Mouse (Mus musculus) heart, embryonic 10.5 days (tissue): ENCODE measurements around the gene Magix. TPM values are rescaled to one million over a fixed set of nuclear protein-coding genes. Genes with fewer than 3 reads are reported as not detected.

ENCODE experiments used
- DNase-seq: peaks from one replicate; pipeline ENCODE4 v3.0.0-alpha.2; 2017; ENCODE audit warnings: low spot score
- H3K27ac ChIP-seq: fragments of 300-500 bp; sonication (generic); 2 replicates; pipeline ENCODE4 v1.5.1; 2016; ENCODE audit warnings: mild to moderate bottlenecking
- H3K27me3 ChIP-seq: fragments of 300-500 bp; sonication (generic); 2 replicates; pipeline ENCODE4 v1.6.1; 2016; ENCODE audit warnings: mild to moderate bottlenecking; ENCODE audit not compliant: poor library complexity, insufficient read depth, severe bottlenecking
- H3K36me3 ChIP-seq: fragments of 300-500 bp; sonication (generic); 2 replicates; pipeline ENCODE4 v1.6.1; 2016; ENCODE audit warnings: mild to moderate bottlenecking, moderate library complexity
- H3K4me1 ChIP-seq: fragments of 300-500 bp; sonication (generic); 2 replicates; pipeline ENCODE4 v1.6.1; 2016; ENCODE audit warnings: mild to moderate bottlenecking
- H3K4me3 ChIP-seq: fragments of 300-500 bp; sonication (generic); 2 replicates; pipeline ENCODE4 v1.5.1; 2016; ENCODE audit warnings: mild to moderate bottlenecking, moderate library complexity
- H3K9me3 ChIP-seq: fragments of 300-500 bp; sonication (generic); 2 replicates; pipeline ENCODE4 v1.6.1; 2016; ENCODE audit warnings: mild to moderate bottlenecking, moderate library complexity
- WGBS: fragments of 180-500 bp; shearing (Covaris S2); methylation state at CpG from one replicate; pipeline ENCODE4 v1.1.7; 2016; 5-methylcytosine and 5-hydroxymethylcytosine counted together
- polyA plus RNA-seq: library from polyadenylated mRNA; unstranded; fragments of >200 nt; fragmentation: Nextera tagmentation; extraction: Ambion mirVana; gene quantifications from 2 replicates; pipeline ENCODE4 v1.2.1, GENCODE M21; 2016

Magix gene
- polyA plus RNA-seq, 1 experiment from 2014 or later: 0.06 TPM

GRCm38 (mm10) chrX:7670921-7671623 is 10.0 kb downstream of the Magix start, which contains the start of gene Plp2:
TSS of gene Plp2 (minus strand) at chrX:7671390.
- peaks cover 21% of the 10 kb centered on the region for H3K36me3 ChIP-seq
- H3K4me3 ChIP-seq: peak within 1 kb of the TSS; percentile 68
- DNase-seq: no peak
- peaks cover 9% of the 10 kb centered on the region; the same call in 1 of the 2 replicates for H3K4me1 ChIP-seq
- no peaks in the 10 kb centered on the region for H3K27me3 ChIP-seq
- H3K9me3 ChIP-seq: no peaks in the 10 kb centered on the region
- 14% methylated on average over 36 of the region's 36 CpGs for WGBS
- peak within 1 kb of the TSS; percentile 85 for H3K27ac ChIP-seq

- 21% methylated on average over 18 of the region's 19 CpGs for WGBS
- no peaks in the 10 kb centered on the region for H3K27me3 ChIP-seq
- peaks cover 9% of the 10 kb centered on the region; the same call in 1 of the 2 replicates for H3K4me1 ChIP-seq
- peak overlapping the region; percentile 85 for H3K27ac ChIP-seq
- no peaks in the 10 kb centered on the region for H3K9me3 ChIP-seq
- H3K36me3 ChIP-seq: peaks cover 24% of the 10 kb centered on the region
- H3K4me3 ChIP-seq: peak overlapping the region; percentile 68
- DNase-seq: peak; percentile 80
Observed at GRCm38 (mm10) chrX:7670390-7670881, 10.6 kb downstream of the Magix start.

GRCm38 (mm10) chrX:7665739-7666502 is 15.1 kb downstream of the Magix start:
- no peaks in the 10 kb centered on the region for H3K27me3 ChIP-seq
- no peak overlapping the region for H3K4me3 ChIP-seq
- 68% methylated on average over 21 of the region's 21 CpGs for WGBS
- DNase-seq: no peak
- H3K9me3 ChIP-seq: no peaks in the 10 kb centered on the region
- no peak overlapping the region for H3K27ac ChIP-seq
- no peaks in the 10 kb centered on the region for H3K4me1 ChIP-seq
- peaks cover 30% of the 10 kb centered on the region for H3K36me3 ChIP-seq

- Histone ChIP-seq H3K4me1 (no peaks in the 10 kb centered on the region), H3K27ac (no peak overlapping the region), H3K36me3 (peaks cover 30% of the 10 kb centered on the region), H3K9me3 (no peaks in the 10 kb centered on the region), H3K27me3 (no peaks in the 10 kb centered on the region), H3K4me3 (no peak overlapping the region)
- 83% methylated on average over 11 of the region's 11 CpGs for whole genome bisulfite sequencing
- DNase-seq: no peak
Observed at GRCm38 (mm10) chrX:7664791-7665190, 16.3 kb downstream of the Magix start.

GRCm38 (mm10) chrX:7662936-7663335 is 18.1 kb downstream of the Magix start:
- Histone ChIP-seq H3K27ac (no peak overlapping the region), H3K4me1 (peaks cover 11% of the 10 kb centered on the region; the same call in 1 of the 2 replicates), H3K36me3 (peaks cover 22% of the 10 kb centered on the region), H3K9me3 (no peaks in the 10 kb centered on the region), H3K4me3 (no peak overlapping the region), H3K27me3 (no peaks in the 10 kb centered on the region)
- 75% methylated on average over 3 of the region's 3 CpGs for WGBS
- DNase-seq: no peak

GRCm38 (mm10) chrX:7661086-7661485 is 20.0 kb downstream of the Magix start:
- Histone ChIP-seq H3K27ac (no peak overlapping the region), H3K4me1 (peaks cover 12% of the 10 kb centered on the region; the same call in 1 of the 2 replicates), H3K4me3 (no peak overlapping the region), H3K36me3 (peaks cover 9% of the 10 kb centered on the region; the same call in 1 of the 2 replicates), H3K9me3 (no peaks in the 10 kb centered on the region), H3K27me3 (no peaks in the 10 kb centered on the region)
- WGBS: 72% methylated on average over 4 of the region's 4 CpGs
- DNase-seq: no peak

GRCm38 (mm10) chrX:7658785-7659589 is 22.1 kb downstream of the Magix start:
- Histone ChIP-seq H3K4me1 (peaks cover 12% of the 10 kb centered on the region; the same call in 1 of the 2 replicates), H3K27ac (0 out of 2 replicates have a peak overlapping the region, but pooled peaks have one; percentile 86), H3K4me3 (peak overlapping the region; percentile 68), H3K27me3 (no peaks in the 10 kb centered on the region), H3K9me3 (no peaks in the 10 kb centered on the region), H3K36me3 (no peaks in the 10 kb centered on the region)
- DNase-seq: no peak
- WGBS: 50% methylated on average over 11 of the region's 11 CpGs

GRCm38 (mm10) chrX:7658031-7658784 is 22.8 kb downstream of the Magix start:
- Histone ChIP-seq H3K4me3 (peak overlapping the region; percentile 68), H3K27ac (peak overlapping the region; percentile 86; the same call in 1 of the 2 replicates), H3K27me3 (no peaks in the 10 kb centered on the region), H3K4me1 (peaks cover 12% of the 10 kb centered on the region; the same call in 1 of the 2 replicates), H3K36me3 (no peaks in the 10 kb centered on the region), H3K9me3 (no peaks in the 10 kb centered on the region)
- no peak for DNase-seq
- 27% methylated on average over 15 of the region's 15 CpGs for WGBS

GRCm38 (mm10) chrX:7657221-7657639 is 23.8 kb downstream of the Magix start, which contains the start of gene Prickle3:
TSS of gene Prickle3 (plus strand) at chrX:7657260.
- Histone ChIP-seq H3K4me3 (peak within 1 kb of the TSS; percentile 68), H3K4me1 (peaks cover 12% of the 10 kb centered on the region; the same call in 1 of the 2 replicates), H3K27me3 (no peaks in the 10 kb centered on the region), H3K36me3 (no peaks in the 10 kb centered on the region), H3K9me3 (no peaks in the 10 kb centered on the region), H3K27ac (peak within 1 kb of the TSS; percentile 86)
- peak; percentile 85 for DNase-seq
- 19% methylated on average over 26 of the region's 26 CpGs for WGBS

GRCm38 (mm10) chrX:7648671-7649304 is 32.3 kb downstream of the Magix start:
- peak; percentile 93 for DNase-seq
- Histone ChIP-seq H3K4me1 (no peaks in the 10 kb centered on the region), H3K36me3 (no peaks in the 10 kb centered on the region), H3K27ac (peak overlapping the region; percentile 91), H3K9me3 (no peaks in the 10 kb centered on the region), H3K4me3 (peak overlapping the region; percentile 61), H3K27me3 (no peaks in the 10 kb centered on the region)
- WGBS: 11% methylated on average over 25 of the region's 25 CpGs

- Histone ChIP-seq H3K4me3 (no peak overlapping the region), H3K36me3 (no peaks in the 10 kb centered on the region), H3K27ac (no peak overlapping the region), H3K27me3 (peaks cover 7% of the 10 kb centered on the region; the same call in 1 of the 2 replicates), H3K4me1 (no peaks in the 10 kb centered on the region), H3K9me3 (no peaks in the 10 kb centered on the region)
- WGBS: 15% methylated on average over 5 of the region's 5 CpGs
- DNase-seq: peak; percentile 85
Observed at GRCm38 (mm10) chrX:7645349-7645748, 35.7 kb downstream of the Magix start.
